Mouse (Mus musculus): Measurements from ENCODE around the gene Mcur1.

DNA sequence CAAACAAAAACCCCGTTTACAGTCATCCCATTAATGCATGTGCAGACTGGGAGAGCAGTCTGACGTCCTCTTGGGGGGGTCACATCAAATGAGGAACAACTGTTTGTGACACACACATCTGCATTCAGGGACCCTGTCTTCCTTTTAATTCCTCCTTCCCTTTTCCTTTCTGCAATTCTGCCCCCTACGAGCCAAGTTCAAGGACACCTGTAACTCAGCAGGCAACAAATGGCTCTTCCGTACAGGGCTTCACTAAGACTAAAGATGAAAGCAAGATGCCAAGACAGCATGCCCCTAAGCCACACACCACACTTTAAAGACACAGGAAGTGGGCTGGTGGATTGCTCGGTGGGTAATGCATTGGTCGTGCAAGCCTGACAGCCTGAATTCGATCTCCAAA lies 10.1 kb downstream of the Mcur1 start:
- TF ChIP-seq CTCF (IDR thresholded peaks at IDR 0.05; ENCODE audit: insufficient read depth, low read length), result no peak
- no peak for TF ChIP-seq POLR2A (IDR thresholded peaks at IDR 0.05; ENCODE audit: borderline replicate concordance, extremely low read depth, low read depth, low read length)
